Mouse (Mus musculus) intestine, embryonic 14.5 days (tissue): ENCODE data around the gene Egfl7. TPM values are rescaled to one million over a fixed set of nuclear protein-coding genes. Genes with fewer than 3 reads are reported as not detected.

Source experiments
- ATAC-seq: fragments of 200-750 bp; cut with Nextera tagmentation; replicated peaks from 2 replicates; pipeline ENCODE4 v1.8.0; 2017; ENCODE audit warnings: low read depth, moderate number of reproducible peaks, moderate TSS enrichment, moderate library complexity; ENCODE audit not compliant: low FRiP score, low TSS enrichment
- DNase-seq: peaks from one replicate; pipeline ENCODE4 v3.0.0-alpha.2; 2018; ENCODE audit warnings: low spot score
- H3K27ac ChIP-seq: fragments of 300-500 bp; sonication (generic); 2 replicates; pipeline ENCODE4 v1.5.1; 2014; ENCODE audit warnings: low read depth, mild to moderate bottlenecking, control low read depth
- H3K27me3 ChIP-seq: fragments of 300-500 bp; sonication (generic); replicated peaks from 2 replicates; pipeline ENCODE4 v1.6.1; 2014; ENCODE audit warnings: low read length, control low read depth; ENCODE audit not compliant: control insufficient read depth, insufficient read depth
- H3K36me3 ChIP-seq: fragments of 300-500 bp; sonication (generic); 2 replicates; pipeline ENCODE4 v1.6.1; 2014; ENCODE audit warnings: low read length, control low read depth; ENCODE audit not compliant: control insufficient read depth, insufficient read depth
- H3K4me1 ChIP-seq: fragments of 300-500 bp; sonication (generic); replicated peaks from 2 replicates; pipeline ENCODE4 v1.6.1; 2014; ENCODE audit warnings: low read length, control low read depth, mixed read lengths; ENCODE audit not compliant: control insufficient read depth, insufficient read depth
- H3K4me2 ChIP-seq: fragments of 300-500 bp; sonication (generic); 2 replicates; pipeline ENCODE4 v1.6.1; 2014; ENCODE audit warnings: low read length
- H3K4me3 ChIP-seq: fragments of 300-500 bp; sonication (generic); 2 replicates; pipeline ENCODE4 v1.5.1; 2014; ENCODE audit warnings: low read depth, low read length, control low read depth, mixed read lengths
- H3K9ac ChIP-seq: fragments of 300-500 bp; sonication (generic); 2 replicates; pipeline ENCODE4 v1.6.1; 2014; ENCODE audit warnings: mild to moderate bottlenecking, low read length
- H3K9me3 ChIP-seq: fragments of 300-500 bp; sonication (generic); 2 replicates; pipeline ENCODE4 v1.6.1; 2016; ENCODE audit warnings: low read length, control low read depth; ENCODE audit not compliant: control insufficient read depth
- WGBS: fragments of 180-500 bp; shearing (Covaris S2); extraction: QIAGEN DNeasy Blood & Tissue Kit; methylation state at CpG from one replicate; pipeline ENCODE4 v1.1.7; 2014; 5-methylcytosine and 5-hydroxymethylcytosine counted together
- microRNA counts: library from miRNA; unstranded; fragments of <30 nt; microRNA quantifications from one replicate; lab custom pipeline; 2016
- microRNA-seq: library from miRNA; unstranded; fragments of <30 nt; microRNA quantifications from one replicate; pipeline ENCODE4, GENCODE M21; 2016
- polyA plus RNA-seq: library from polyadenylated mRNA; unstranded; fragments of >200 nt; fragmentation: Nextera tagmentation; extraction: Ambion mirVana; gene quantifications from 2 replicates; pipeline ENCODE4 v1.2.1, GENCODE M21; 2014

The Egfl7 gene
- polyA plus RNA-seq, 1 experiment from 2014 or later = 135 TPM

DNA sequence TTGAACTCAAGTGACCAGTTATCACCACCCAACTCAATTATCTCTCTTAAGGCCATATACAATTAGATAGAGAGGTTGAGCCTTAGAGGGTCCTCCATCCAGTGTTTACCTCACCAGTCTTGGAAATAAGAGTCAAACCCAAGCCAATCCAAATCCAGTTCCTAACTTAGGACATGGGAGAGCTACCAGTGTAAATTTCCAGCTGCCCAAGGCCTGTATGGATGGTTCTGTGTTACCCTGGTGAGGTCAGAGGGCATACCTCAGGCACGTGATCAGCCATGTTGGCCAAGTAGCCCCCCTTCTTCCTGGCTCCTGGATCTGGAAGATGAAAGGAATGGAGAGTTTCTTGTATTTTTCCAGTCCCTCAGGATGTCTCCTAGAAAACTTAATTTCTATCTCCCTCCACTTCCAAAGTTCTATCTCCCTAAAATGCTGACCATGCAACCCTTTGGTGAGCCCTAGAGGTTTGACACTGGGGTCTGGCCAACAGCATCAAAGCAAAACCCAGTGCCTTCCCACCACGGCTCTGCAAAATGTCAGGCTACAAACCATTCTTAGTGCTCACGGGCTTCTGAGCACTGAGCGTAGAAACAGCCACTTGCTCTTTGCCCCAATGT, 57.6 kb downstream of the Egfl7 start:
- Histone ChIP-seq H3K4me1 (peaks cover 23% of the 10 kb centered on the region), H3K4me2 (no peak overlapping the region), H3K9ac (no peak overlapping the region), H3K9me3 (no peaks in the 10 kb centered on the region), H3K27me3 (no peaks in the 10 kb centered on the region), H3K27ac (no peak overlapping the region), H3K36me3 (peaks cover 50% of the 10 kb centered on the region), H3K4me3 (no peak overlapping the region)
- DNase-seq = no peak
- 71% methylated on average over 4 of the region's 4 CpGs for WGBS
- no peak for ATAC-seq

- 84% methylated on average over 5 of the region's 5 CpGs for WGBS
- DNase-seq (no peak), ATAC-seq (no peak)
- Histone ChIP-seq H3K4me3 (peak overlapping the region; percentile 97), H3K27me3 (no peaks in the 10 kb centered on the region), H3K4me1 (peaks cover 23% of the 10 kb centered on the region), H3K27ac (no peak overlapping the region), H3K36me3 (peaks cover 50% of the 10 kb centered on the region), H3K4me2 (peak overlapping the region; percentile 91), H3K9me3 (no peaks in the 10 kb centered on the region), H3K9ac (no peak overlapping the region)
These were observed 58.2 kb downstream of the Egfl7 start for GRCm38 (mm10) chr2:26638039-26638438.

GRCm38 (mm10) chr2:26638572-26638971, 58.8 kb downstream of the Egfl7 start:
- no peaks in the 10 kb centered on the region for H3K9me3 ChIP-seq
- no peak overlapping the region for H3K27ac ChIP-seq
- peak overlapping the region; percentile 97 for H3K9ac ChIP-seq
- peaks cover 23% of the 10 kb centered on the region for H3K4me1 ChIP-seq
- H3K4me2 ChIP-seq = peak overlapping the region; percentile 91
- peak overlapping the region; percentile 97 for H3K4me3 ChIP-seq
- H3K36me3 ChIP-seq = peaks cover 50% of the 10 kb centered on the region
- DNase-seq (no peak), ATAC-seq (no peak)
- H3K27me3 ChIP-seq = no peaks in the 10 kb centered on the region
- 79% methylated on average over 5 of the region's 5 CpGs for WGBS

- H3K4me1 ChIP-seq = peaks cover 23% of the 10 kb centered on the region
- H3K4me3 ChIP-seq = peak overlapping the region; percentile 97
- H3K36me3 ChIP-seq = peaks cover 49% of the 10 kb centered on the region
- 5% methylated on average over 8 of the region's 8 CpGs for WGBS
- H3K27ac ChIP-seq = peak overlapping the region; percentile 76; the same call in 1 of the 2 replicates
- DNase-seq (no peak), ATAC-seq (0 out of 2 replicates have a peak, but pooled peaks have one; percentile 30)
- H3K9ac ChIP-seq = peak overlapping the region; percentile 97
- peak overlapping the region; percentile 91 for H3K4me2 ChIP-seq
- no peaks in the 10 kb centered on the region for H3K27me3 ChIP-seq
- H3K9me3 ChIP-seq = no peaks in the 10 kb centered on the region
These were observed 59.3 kb downstream of the Egfl7 start for GRCm38 (mm10) chr2:26639083-26639482.

DNA sequence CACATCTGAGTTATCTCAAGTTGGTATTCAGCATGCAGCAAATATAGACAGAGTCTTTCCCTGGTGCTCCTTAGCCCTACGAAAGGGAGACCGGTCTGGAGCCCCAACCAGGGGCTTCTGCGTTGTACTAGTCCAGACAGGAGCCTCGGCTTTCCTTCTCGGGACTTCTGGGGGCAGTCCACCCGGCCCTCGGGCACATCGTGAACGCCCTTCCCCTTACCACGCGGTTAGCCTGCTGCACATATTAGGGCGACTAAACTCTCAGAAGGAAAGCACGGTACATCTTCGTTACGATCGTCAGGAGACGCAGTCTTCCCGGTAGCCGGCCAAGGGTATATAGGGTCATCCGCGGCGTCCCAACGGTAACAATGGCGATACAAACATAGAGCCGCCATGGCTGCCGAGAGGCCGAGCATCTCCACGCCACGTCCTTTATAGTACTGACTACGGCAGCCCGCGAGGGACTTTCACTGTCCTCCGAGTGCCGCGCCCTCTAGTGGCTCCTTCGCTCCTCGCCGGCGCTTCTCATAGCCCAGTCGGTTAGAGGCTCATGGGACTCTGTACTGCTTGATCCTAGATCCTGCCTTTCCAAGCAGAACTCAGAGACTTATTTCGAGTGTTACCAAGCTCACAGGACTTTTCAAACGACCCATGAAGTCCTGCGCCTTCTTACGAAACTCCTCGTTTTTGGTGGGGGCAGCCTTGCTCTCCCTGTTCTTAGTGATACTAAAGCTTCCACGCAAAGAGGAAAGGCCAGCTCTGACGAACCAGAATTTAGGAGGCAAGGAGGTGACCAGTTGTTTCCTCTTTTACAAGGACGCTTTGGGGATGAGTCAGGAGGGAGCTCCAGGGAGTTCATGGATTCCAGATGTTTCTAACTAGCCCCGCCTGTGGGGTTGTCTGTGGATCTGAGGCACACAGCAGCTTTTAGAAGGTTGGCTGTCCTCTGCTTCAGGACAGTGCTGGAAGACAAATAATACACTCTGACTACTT, 60.3 kb downstream of the Egfl7 start:
- H3K27me3 ChIP-seq = no peaks in the 10 kb centered on the region
- ATAC-seq = peak; percentile 85
- peak overlapping the region; percentile 97 for H3K4me3 ChIP-seq
- peak overlapping the region; percentile 91 for H3K4me2 ChIP-seq
- H3K4me1 ChIP-seq = peaks cover 23% of the 10 kb centered on the region
- DNase-seq = peak; percentile 100
- peaks cover 38% of the 10 kb centered on the region for H3K36me3 ChIP-seq
- H3K27ac ChIP-seq = peak overlapping the region; percentile 76
- no peaks in the 10 kb centered on the region for H3K9me3 ChIP-seq
- 5% methylated on average over 49 of the region's 49 CpGs for WGBS
- peak overlapping the region; percentile 97 for H3K9ac ChIP-seq

GRCm38 (mm10) chr2:26641006-26641647, 61.3 kb downstream of the Egfl7 start:
- no peaks in the 10 kb centered on the region for H3K9me3 ChIP-seq
- 70% methylated on average over 7 of the region's 7 CpGs for WGBS
- peak overlapping the region; percentile 54; the same call in 1 of the 2 replicates for H3K27ac ChIP-seq
- no peak overlapping the region for H3K4me3 ChIP-seq
- H3K9ac ChIP-seq = no peak overlapping the region
- H3K4me2 ChIP-seq = no peak overlapping the region
- no peak for ATAC-seq
- peaks cover 28% of the 10 kb centered on the region for H3K36me3 ChIP-seq
- H3K4me1 ChIP-seq = peaks cover 23% of the 10 kb centered on the region
- H3K27me3 ChIP-seq = no peaks in the 10 kb centered on the region
- DNase-seq = no peak

MicroRNAs within 50 kb of the gene (microRNA counts, 519-probe panel; counts per million panel counts)
- 5,245 counts per million, percentile 90 among the panel's probes with 10 or more counts for microRNA mmu-miR-126-3p (lab: Ali Mortazavi, UCI)
- 4,237 counts per million, percentile 67 among the panel's probes with 10 or more counts for microRNA mmu-miR-126-5p (lab: Ali Mortazavi, UCI)

Small RNAs within 50 kb of the gene (microRNA-seq; reads per million reads assigned to microRNA genes)
- gene Mir126a (0.93 reads per million, percentile 6 among the genes with 10 or more reads in this experiment), gene Mir126b (not detected)

Other genes starting within 250 kb of the Egfl7 start
- gene Dnlz, start 227.9 kb upstream of the Egfl7 start, polyA plus RNA-seq = 25.4 and 29.2 TPM in 2 replicates
- 1.0 and 1.1 TPM in 2 replicates for gene Card9, start 219.1 kb upstream of the Egfl7 start, polyA plus RNA-seq
- 30.4 and 31.1 TPM in 2 replicates for gene Snapc4, start 199.4 kb upstream of the Egfl7 start, polyA plus RNA-seq
- 96.2 and 101 TPM in 2 replicates for gene Entr1, start 190.7 kb upstream of the Egfl7 start, polyA plus RNA-seq
- gene Pmpca, start 190.7 kb upstream of the Egfl7 start, polyA plus RNA-seq = 90.2 and 99.7 TPM in 2 replicates
- gene Inpp5e, start 170.8 kb upstream of the Egfl7 start, polyA plus RNA-seq = 18.4 and 22.8 TPM in 2 replicates
- 33.7 and 39.8 TPM in 2 replicates for gene Sec16a, start 134.8 kb upstream of the Egfl7 start, polyA plus RNA-seq
- gene Notch1, start 63.4 kb upstream of the Egfl7 start, polyA plus RNA-seq = 21.6 and 24.3 TPM in 2 replicates
- not detected in 2 replicates for gene Gm20532, start 6.6 kb downstream of the Egfl7 start, polyA plus RNA-seq
- 47.5 and 53.8 TPM in 2 replicates for gene Agpat2, start 24.4 kb downstream of the Egfl7 start, polyA plus RNA-seq
- 39.7 and 41.3 TPM in 2 replicates for gene Fam69b, start 48.4 kb downstream of the Egfl7 start, polyA plus RNA-seq
- gene Lcn4, start 91.3 kb downstream of the Egfl7 start, polyA plus RNA-seq = not detected in 2 replicates